Mouse (Mus musculus) kidney, postnatal 0 days (tissue): ENCODE measurements around the gene Prg2. TPM values are rescaled to one million over a fixed set of nuclear protein-coding genes. Genes with fewer than 3 reads are reported as not detected.

Experiments used
- ATAC-seq: fragments of 200-750 bp; cut with Nextera tagmentation; replicated peaks from 2 replicates; pipeline ENCODE4 v1.8.0; 2017; ENCODE audit warnings: low read depth, moderate number of reproducible peaks, moderate TSS enrichment, moderate library complexity; ENCODE audit not compliant: low FRiP score
- DNase-seq: peaks from one replicate; pipeline ENCODE4 v3.0.0-alpha.2; 2016; ENCODE audit warnings: low spot score
- H3K27ac ChIP-seq: fragments of 300-500 bp; sonication (generic); 2 replicates; pipeline ENCODE4 v1.5.1; 2014; ENCODE audit warnings: mild to moderate bottlenecking
- H3K27me3 ChIP-seq: fragments of 300-500 bp; sonication (generic); 2 replicates; pipeline ENCODE4 v1.6.1; 2014; ENCODE audit warnings: low read length, mixed read lengths; ENCODE audit not compliant: insufficient read depth
- H3K36me3 ChIP-seq: fragments of 300-500 bp; sonication (generic); 2 replicates; pipeline ENCODE4 v1.6.1; 2014; ENCODE audit warnings: low read length, mixed read lengths; ENCODE audit not compliant: insufficient read depth
- H3K4me1 ChIP-seq: fragments of 300-500 bp; sonication (generic); replicated peaks from 2 replicates; pipeline ENCODE4 v1.6.1; 2014; ENCODE audit warnings: antibody characterized with exemption, low read length, mixed read lengths; ENCODE audit not compliant: insufficient read depth
- H3K4me2 ChIP-seq: fragments of 300-500 bp; sonication (generic); 2 replicates; pipeline ENCODE4 v1.6.1; 2014; ENCODE audit warnings: mild to moderate bottlenecking, low read length, moderate library complexity, mixed read lengths
- H3K4me3 ChIP-seq: fragments of 300-500 bp; sonication (generic); replicated peaks from 2 replicates; pipeline ENCODE4 v1.5.1; 2014; ENCODE audit warnings: low read depth, low read length
- H3K9ac ChIP-seq: fragments of 300-500 bp; sonication (generic); 2 replicates; pipeline ENCODE4 v1.6.1; 2014; ENCODE audit warnings: low read depth, low read length
- H3K9me3 ChIP-seq: fragments of 300-500 bp; sonication (generic); replicated peaks from 2 replicates; pipeline ENCODE4 v1.6.1; 2016; ENCODE audit warnings: low read length, inconsistent platforms, mixed read lengths
- CTCF ChIP-seq: IDR thresholded peaks from 2 replicates; pipeline ENCODE4 v1.5.1; 2016; ENCODE audit warnings: antibody characterized with exemption, low read depth, mild to moderate bottlenecking, moderate library complexity
- WGBS: fragments of 180-500 bp; shearing (Covaris S2); extraction: QIAGEN DNeasy Blood & Tissue Kit; methylation state at CpG from one replicate; pipeline ENCODE4 v1.1.7; 2014; 5-methylcytosine and 5-hydroxymethylcytosine counted together
- polyA plus RNA-seq: library from polyadenylated mRNA; unstranded; fragments of >200 nt; fragmentation: Nextera tagmentation; extraction: Ambion mirVana; gene quantifications from 2 replicates; pipeline ENCODE4 v1.2.1, GENCODE M21; 2015

Gene Prg2
- polyA plus RNA-seq, 1 experiment from 2014 or later, result not detected

DNA sequence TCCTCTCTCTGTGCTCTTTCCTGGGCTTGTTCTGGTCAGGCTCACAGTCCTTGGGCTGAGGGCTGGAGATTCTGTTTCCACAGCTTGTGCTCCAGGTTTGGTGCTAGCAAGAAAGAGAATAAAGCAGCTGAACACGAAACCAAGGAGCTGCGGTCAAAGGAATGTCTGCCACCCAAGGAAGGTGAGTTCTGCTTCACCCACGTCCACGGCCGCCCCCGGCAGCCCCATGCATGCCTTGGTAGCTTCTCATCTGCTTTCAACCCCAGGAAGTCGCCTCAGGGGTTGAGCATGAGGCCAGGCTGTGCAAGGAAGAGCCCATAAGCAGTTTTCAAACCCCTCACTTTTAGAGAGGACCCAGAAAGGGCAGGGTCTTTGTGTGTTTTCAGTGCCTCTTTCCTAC lies 32.0 kb upstream of the Prg2 start:
- no peaks in the 10 kb centered on the region for H3K4me1 ChIP-seq
- no peak overlapping the region for H3K27ac ChIP-seq
- H3K27me3 ChIP-seq, result no peaks in the 10 kb centered on the region
- H3K9ac ChIP-seq, result no peak overlapping the region
- 89% methylated on average over 7 of the region's 7 CpGs for WGBS
- peaks cover 37% of the 10 kb centered on the region; the same call in 1 of the 2 replicates for H3K36me3 ChIP-seq
- ATAC-seq, result no peak
- no peaks in the 10 kb centered on the region for H3K9me3 ChIP-seq
- DNase-seq, result no peak
- no peak for TF ChIP-seq CTCF
- H3K4me3 ChIP-seq, result no peak overlapping the region
- H3K4me2 ChIP-seq, result no peak overlapping the region

GRCm38 (mm10) chr2:84948721-84949120 lies 31.5 kb upstream of the Prg2 start:
- peaks cover 37% of the 10 kb centered on the region; the same call in 1 of the 2 replicates for H3K36me3 ChIP-seq

GRCm38 (mm10) chr2:84951027-84951426 lies 29.2 kb upstream of the Prg2 start:
- no peaks in the 10 kb centered on the region for H3K4me1 ChIP-seq

More at GRCm38 (mm10) chr2:84948721-84949120, 31.5 kb upstream of the Prg2 start:
- Histone ChIP-seq H3K27ac (no peak overlapping the region), H3K4me1 (no peaks in the 10 kb centered on the region), H3K27me3 (no peaks in the 10 kb centered on the region), H3K4me2 (no peak overlapping the region), H3K4me3 (no peak overlapping the region), H3K9me3 (no peaks in the 10 kb centered on the region), H3K9ac (no peak overlapping the region)
- no peak for ATAC-seq
- no peak for DNase-seq
- TF ChIP-seq CTCF, result no peak
- whole genome bisulfite sequencing, result 85% methylated on average over 2 of the region's 2 CpGs

GRCm38 (mm10) chr2:84952251-84952650 lies 28.0 kb upstream of the Prg2 start:
- no peak for DNase-seq
- Histone ChIP-seq H3K4me3 (no peak overlapping the region), H3K27ac (no peak overlapping the region), H3K9ac (no peak overlapping the region), H3K4me1 (no peaks in the 10 kb centered on the region), H3K9me3 (no peaks in the 10 kb centered on the region), H3K27me3 (no peaks in the 10 kb centered on the region), H3K36me3 (peaks cover 34% of the 10 kb centered on the region; the same call in 1 of the 2 replicates), H3K4me2 (no peak overlapping the region)
- TF ChIP-seq CTCF, result no peak
- no peak for ATAC-seq
- WGBS, result 100% methylated on average over 1 of the region's 1 CpGs

More at GRCm38 (mm10) chr2:84951027-84951426, 29.2 kb upstream of the Prg2 start:
- ATAC-seq, result no peak
- WGBS, result 93% methylated on average over 8 of the region's 8 CpGs
- H3K4me3 ChIP-seq, result no peak overlapping the region
- H3K27ac ChIP-seq, result no peak overlapping the region
- no peaks in the 10 kb centered on the region for H3K9me3 ChIP-seq
- H3K27me3 ChIP-seq, result no peaks in the 10 kb centered on the region
- H3K36me3 ChIP-seq, result peaks cover 34% of the 10 kb centered on the region; the same call in 1 of the 2 replicates
- no peak overlapping the region for H3K9ac ChIP-seq
- no peak for TF ChIP-seq CTCF
- DNase-seq, result no peak
- H3K4me2 ChIP-seq, result no peak overlapping the region

GRCm38 (mm10) chr2:84952693-84953092 lies 27.6 kb upstream of the Prg2 start:
- WGBS, result 74% methylated on average over 4 of the region's 4 CpGs
- no peak for TF ChIP-seq CTCF
- ATAC-seq (no peak), DNase-seq (no peak)
- Histone ChIP-seq H3K9ac (no peak overlapping the region), H3K4me2 (no peak overlapping the region), H3K9me3 (no peaks in the 10 kb centered on the region), H3K27me3 (no peaks in the 10 kb centered on the region), H3K4me1 (no peaks in the 10 kb centered on the region), H3K4me3 (no peak overlapping the region), H3K27ac (no peak overlapping the region), H3K36me3 (peaks cover 31% of the 10 kb centered on the region; the same call in 1 of the 2 replicates)

GRCm38 (mm10) chr2:84955435-84955834 lies 24.8 kb upstream of the Prg2 start:
- H3K9ac ChIP-seq, result no peak overlapping the region
- no peak for DNase-seq
- H3K4me2 ChIP-seq, result no peak overlapping the region
- WGBS, result 92% methylated on average over 9 of the region's 9 CpGs
- H3K27ac ChIP-seq, result no peak overlapping the region
- TF ChIP-seq CTCF, result no peak
- no peaks in the 10 kb centered on the region for H3K9me3 ChIP-seq
- peaks cover 9% of the 10 kb centered on the region; the same call in 1 of the 2 replicates for H3K36me3 ChIP-seq
- ATAC-seq, result no peak
- no peaks in the 10 kb centered on the region for H3K4me1 ChIP-seq
- no peaks in the 10 kb centered on the region for H3K27me3 ChIP-seq
- H3K4me3 ChIP-seq, result no peak overlapping the region

GRCm38 (mm10) chr2:84956274-84956673 lies 24.0 kb upstream of the Prg2 start:
- Histone ChIP-seq H3K4me1 (no peaks in the 10 kb centered on the region), H3K36me3 (peaks cover 9% of the 10 kb centered on the region; the same call in 1 of the 2 replicates), H3K27ac (no peak overlapping the region), H3K9me3 (no peaks in the 10 kb centered on the region), H3K4me2 (no peak overlapping the region), H3K4me3 (no peak overlapping the region), H3K9ac (no peak overlapping the region), H3K27me3 (no peaks in the 10 kb centered on the region)
- DNase-seq, result peak; percentile 54
- TF ChIP-seq CTCF, result peak; percentile 82
- ATAC-seq, result 0 out of 2 replicates have a peak, but pooled peaks have one; percentile 36
- WGBS, result 60% methylated on average over 5 of the region's 5 CpGs
